Mouse (Mus musculus): ENCODE data around the gene Fgb. TPM values are rescaled to one million over a fixed set of nuclear protein-coding genes. Genes with fewer than 3 reads are reported as not detected.

Fgb gene
- 10.5 and 13.7 TPM in 2 replicates for polyA plus RNA-seq (2015; fragmentation: Nextera tagmentation; extraction: Ambion mirVana)

DNA sequence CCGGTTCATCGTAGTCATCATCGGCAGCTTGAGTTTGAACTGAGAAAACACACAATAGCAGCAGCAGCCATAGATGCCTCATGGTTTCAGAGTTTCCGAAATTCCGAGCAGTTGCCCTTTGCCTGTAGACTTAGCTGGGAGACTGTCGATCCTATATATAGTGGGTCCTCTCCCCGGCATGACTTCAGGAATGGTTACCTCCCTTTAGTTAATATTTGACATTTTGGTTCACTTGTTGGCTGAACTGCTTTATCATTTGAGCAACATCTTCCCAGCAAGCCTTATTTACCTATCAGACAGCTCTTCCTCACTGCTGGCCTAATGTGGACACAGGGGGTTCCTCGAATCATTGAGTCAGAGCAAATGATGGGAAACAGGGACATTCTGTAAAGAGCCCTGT lies at the start of gene Fgb:
Fgb (minus strand) TSS at position 184 of the 400 bp plus-strand sequence.
- WGBS: 66% methylated on average over 8 of the region's 8 CpGs
- Histone ChIP-seq H3K36me3 (ENCODE audit: control insufficient read depth, insufficient read depth, low read length) (no peaks in the 10 kb centered on the region), H3K27me3 (replicated peaks; ENCODE audit: control insufficient read depth, insufficient read depth, low read length) (no peaks in the 10 kb centered on the region), H3K9me3 (ENCODE audit: control insufficient read depth, low read length) (no peaks in the 10 kb centered on the region), H3K4me1 (ENCODE audit: control insufficient read depth, insufficient read depth, low read length) (no peaks in the 10 kb centered on the region), H3K27ac (ENCODE audit: low read length) (no peak within 1 kb of the TSS), H3K9ac (ENCODE audit: low read depth, low read length) (no peak within 1 kb of the TSS), H3K4me3 (ENCODE audit: low read length) (no peak within 1 kb of the TSS), H3K4me2 (ENCODE audit: low read depth, low read length) (no peak within 1 kb of the TSS)
- 0 out of 2 replicates have a peak, but pooled peaks have one; percentile 45 for ATAC-seq

- Histone ChIP-seq H3K9ac (ENCODE audit: low read depth, low read length) (no peak overlapping the region), H3K4me2 (ENCODE audit: low read depth, low read length) (peak overlapping the region; percentile 38; the same call in 1 of the 2 replicates), H3K27ac (ENCODE audit: low read length) (no peak overlapping the region), H3K36me3 (ENCODE audit: control insufficient read depth, insufficient read depth, low read length) (no peaks in the 10 kb centered on the region), H3K9me3 (ENCODE audit: control insufficient read depth, low read length) (no peaks in the 10 kb centered on the region), H3K4me1 (ENCODE audit: control insufficient read depth, insufficient read depth, low read length) (no peaks in the 10 kb centered on the region), H3K27me3 (replicated peaks; ENCODE audit: control insufficient read depth, insufficient read depth, low read length) (no peaks in the 10 kb centered on the region), H3K4me3 (ENCODE audit: low read length) (no peak overlapping the region)
- WGBS: 82% methylated on average over 1 of the region's 1 CpGs
- ATAC-seq: no peak
Observed at GRCm38 (mm10) chr3:83099139-83099538, 49.5 kb upstream of the Fgb start.

- WGBS: 9% methylated on average over 14 of the region's 14 CpGs
- peak overlapping the region; percentile 30 for H3K4me3 ChIP-seq (ENCODE audit: low read length)
- no peaks in the 10 kb centered on the region for H3K36me3 ChIP-seq (ENCODE audit: control insufficient read depth, insufficient read depth, low read length)
- peak overlapping the region; percentile 38 for H3K4me2 ChIP-seq (ENCODE audit: low read depth, low read length)
- no peaks in the 10 kb centered on the region for H3K9me3 ChIP-seq (ENCODE audit: control insufficient read depth, low read length)
- H3K27ac ChIP-seq (ENCODE audit: low read length): no peak overlapping the region
- H3K4me1 ChIP-seq (ENCODE audit: control insufficient read depth, insufficient read depth, low read length): no peaks in the 10 kb centered on the region
- no peak overlapping the region for H3K9ac ChIP-seq (ENCODE audit: low read depth, low read length)
- ATAC-seq: no peak
- no peaks in the 10 kb centered on the region for H3K27me3 ChIP-seq (replicated peaks; ENCODE audit: control insufficient read depth, insufficient read depth, low read length)
Observed at GRCm38 (mm10) chr3:83098546-83099034, 48.9 kb upstream of the Fgb start.

DNA sequence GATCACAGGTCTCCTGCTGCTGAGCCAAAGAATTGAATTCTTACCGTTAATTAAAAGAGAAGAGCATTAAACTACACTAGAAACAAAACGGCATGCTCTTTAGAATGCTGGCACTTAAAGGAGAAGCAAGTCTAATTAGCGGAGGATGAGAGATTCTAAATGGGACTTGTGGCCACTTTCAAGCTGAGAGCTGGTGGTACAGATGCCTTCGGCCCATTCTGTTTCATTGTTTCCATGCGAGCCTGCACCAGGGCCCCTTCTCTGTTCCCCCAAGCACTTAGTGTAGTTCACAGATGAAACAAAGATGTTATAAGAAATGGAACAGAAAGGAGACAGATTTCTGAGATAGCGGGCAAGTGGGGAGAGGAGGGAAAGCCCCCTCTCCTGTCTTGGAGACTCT lies 47.9 kb upstream of the Fgb start:
- no peak overlapping the region for H3K4me3 ChIP-seq (ENCODE audit: low read length)
- no peaks in the 10 kb centered on the region for H3K36me3 ChIP-seq (ENCODE audit: control insufficient read depth, insufficient read depth, low read length)
- H3K27me3 ChIP-seq (replicated peaks; ENCODE audit: control insufficient read depth, insufficient read depth, low read length): no peaks in the 10 kb centered on the region
- no peak overlapping the region for H3K9ac ChIP-seq (ENCODE audit: low read depth, low read length)
- no peak for ATAC-seq
- H3K9me3 ChIP-seq (ENCODE audit: control insufficient read depth, low read length): no peaks in the 10 kb centered on the region
- no peaks in the 10 kb centered on the region for H3K4me1 ChIP-seq (ENCODE audit: control insufficient read depth, insufficient read depth, low read length)
- H3K27ac ChIP-seq (ENCODE audit: low read length): no peak overlapping the region
- 78% methylated on average over 6 of the region's 6 CpGs for WGBS
- no peak overlapping the region for H3K4me2 ChIP-seq (ENCODE audit: low read depth, low read length)

DNA sequence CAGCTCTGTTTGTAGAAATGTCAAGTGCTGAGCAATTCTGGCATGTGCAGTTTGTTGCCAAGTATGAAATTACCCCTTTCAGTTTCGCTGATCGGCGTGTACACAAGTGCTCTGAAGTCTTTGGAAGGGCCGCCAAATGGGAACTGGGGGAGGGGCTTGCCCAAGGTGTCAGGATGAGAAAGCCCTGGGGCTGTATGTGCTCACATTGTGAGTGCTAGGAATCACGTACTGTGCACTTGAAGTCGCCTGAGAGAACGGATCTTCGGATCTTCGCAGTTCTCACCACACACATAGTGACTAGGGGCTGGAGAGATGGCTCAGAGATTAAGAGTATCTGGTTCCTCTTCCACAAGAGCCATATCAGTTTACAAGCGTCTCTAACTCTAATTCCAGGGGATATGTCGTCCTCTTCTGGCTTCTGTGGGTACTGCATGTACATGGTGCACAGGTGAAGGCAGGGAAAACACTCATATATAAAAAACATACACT lies 30.9 kb upstream of the Fgb start:
- ATAC-seq: peak; percentile 80
- H3K36me3 ChIP-seq (ENCODE audit: control insufficient read depth, insufficient read depth, low read length): no peaks in the 10 kb centered on the region
- no peaks in the 10 kb centered on the region for H3K9me3 ChIP-seq (ENCODE audit: control insufficient read depth, low read length)
- H3K4me3 ChIP-seq (ENCODE audit: low read length): peak overlapping the region; percentile 47
- no peak overlapping the region for H3K27ac ChIP-seq (ENCODE audit: low read length)
- no peaks in the 10 kb centered on the region for H3K4me1 ChIP-seq (ENCODE audit: control insufficient read depth, insufficient read depth, low read length)
- WGBS: 3% methylated on average over 11 of the region's 11 CpGs
- H3K4me2 ChIP-seq (ENCODE audit: low read depth, low read length): peak overlapping the region; percentile 76
- no peaks in the 10 kb centered on the region for H3K27me3 ChIP-seq (replicated peaks; ENCODE audit: control insufficient read depth, insufficient read depth, low read length)
- peak overlapping the region; percentile 48; the same call in 1 of the 2 replicates for H3K9ac ChIP-seq (ENCODE audit: low read depth, low read length)

- no peak for ATAC-seq
- no peak overlapping the region for H3K27ac ChIP-seq (ENCODE audit: low read length)
- no peak overlapping the region for H3K4me3 ChIP-seq (ENCODE audit: low read length)
- no peak overlapping the region for H3K4me2 ChIP-seq (ENCODE audit: low read depth, low read length)
- H3K9ac ChIP-seq (ENCODE audit: low read depth, low read length): no peak overlapping the region
- no peaks in the 10 kb centered on the region for H3K27me3 ChIP-seq (replicated peaks; ENCODE audit: control insufficient read depth, insufficient read depth, low read length)
- H3K4me1 ChIP-seq (ENCODE audit: control insufficient read depth, insufficient read depth, low read length): no peaks in the 10 kb centered on the region
- H3K9me3 ChIP-seq (ENCODE audit: control insufficient read depth, low read length): no peaks in the 10 kb centered on the region
- H3K36me3 ChIP-seq (ENCODE audit: control insufficient read depth, insufficient read depth, low read length): 0 out of 2 replicates have a peak, but pooled peaks cover 5% of the 10 kb centered on the region
- 43% methylated on average over 2 of the region's 3 CpGs for WGBS
Observed at GRCm38 (mm10) chr3:83076563-83076962, 26.9 kb upstream of the Fgb start.

GRCm38 (mm10) chr3:83070231-83070630 lies 20.6 kb upstream of the Fgb start:
- no peak overlapping the region for H3K4me3 ChIP-seq (ENCODE audit: low read length)
- peaks cover 18% of the 10 kb centered on the region for H3K36me3 ChIP-seq (ENCODE audit: control insufficient read depth, insufficient read depth, low read length)
- H3K27me3 ChIP-seq (replicated peaks; ENCODE audit: control insufficient read depth, insufficient read depth, low read length): no peaks in the 10 kb centered on the region
- H3K4me1 ChIP-seq (ENCODE audit: control insufficient read depth, insufficient read depth, low read length): no peaks in the 10 kb centered on the region
- 77% methylated on average over 4 of the region's 4 CpGs for WGBS
- no peak overlapping the region for H3K27ac ChIP-seq (ENCODE audit: low read length)
- no peak for ATAC-seq
- H3K9ac ChIP-seq (ENCODE audit: low read depth, low read length): no peak overlapping the region
- H3K4me2 ChIP-seq (ENCODE audit: low read depth, low read length): no peak overlapping the region
- no peaks in the 10 kb centered on the region for H3K9me3 ChIP-seq (ENCODE audit: control insufficient read depth, low read length)

GRCm38 (mm10) chr3:83068869-83069268 lies 19.2 kb upstream of the Fgb start:
- H3K36me3 ChIP-seq (ENCODE audit: control insufficient read depth, insufficient read depth, low read length): peaks cover 18% of the 10 kb centered on the region

GRCm38 (mm10) chr3:83067920-83068319 lies 18.3 kb upstream of the Fgb start:
- Histone ChIP-seq H3K36me3 (ENCODE audit: control insufficient read depth, insufficient read depth, low read length) (peaks cover 22% of the 10 kb centered on the region), H3K27me3 (replicated peaks; ENCODE audit: control insufficient read depth, insufficient read depth, low read length) (no peaks in the 10 kb centered on the region), H3K27ac (ENCODE audit: low read length) (no peak overlapping the region), H3K4me1 (ENCODE audit: control insufficient read depth, insufficient read depth, low read length) (no peaks in the 10 kb centered on the region), H3K9ac (ENCODE audit: low read depth, low read length) (no peak overlapping the region), H3K4me2 (ENCODE audit: low read depth, low read length) (no peak overlapping the region), H3K4me3 (ENCODE audit: low read length) (no peak overlapping the region), H3K9me3 (ENCODE audit: control insufficient read depth, low read length) (no peaks in the 10 kb centered on the region)
- WGBS: 80% methylated on average over 9 of the region's 9 CpGs
- ATAC-seq: no peak

More at GRCm38 (mm10) chr3:83068869-83069268, 19.2 kb upstream of the Fgb start:
- H3K9me3 ChIP-seq (ENCODE audit: control insufficient read depth, low read length): no peaks in the 10 kb centered on the region
- ATAC-seq: no peak
- H3K4me1 ChIP-seq (ENCODE audit: control insufficient read depth, insufficient read depth, low read length): no peaks in the 10 kb centered on the region
- H3K27ac ChIP-seq (ENCODE audit: low read length): no peak overlapping the region
- H3K9ac ChIP-seq (ENCODE audit: low read depth, low read length): no peak overlapping the region
- H3K27me3 ChIP-seq (replicated peaks; ENCODE audit: control insufficient read depth, insufficient read depth, low read length): no peaks in the 10 kb centered on the region
- WGBS: 94% methylated on average over 13 of the region's 13 CpGs
- no peak overlapping the region for H3K4me3 ChIP-seq (ENCODE audit: low read length)
- no peak overlapping the region for H3K4me2 ChIP-seq (ENCODE audit: low read depth, low read length)

GRCm38 (mm10) chr3:83057046-83057445 lies 7.4 kb upstream of the Fgb start:
- ATAC-seq: no peak
- H3K27ac ChIP-seq (ENCODE audit: low read length): no peak overlapping the region
- peaks cover 11% of the 10 kb centered on the region; the same call in 1 of the 2 replicates for H3K36me3 ChIP-seq (ENCODE audit: control insufficient read depth, insufficient read depth, low read length)
- H3K4me1 ChIP-seq (ENCODE audit: control insufficient read depth, insufficient read depth, low read length): peaks cover 8% of the 10 kb centered on the region; the same call in 1 of the 2 replicates
- H3K27me3 ChIP-seq (replicated peaks; ENCODE audit: control insufficient read depth, insufficient read depth, low read length): no peaks in the 10 kb centered on the region
- H3K9me3 ChIP-seq (ENCODE audit: control insufficient read depth, low read length): no peaks in the 10 kb centered on the region
- no peak overlapping the region for H3K9ac ChIP-seq (ENCODE audit: low read depth, low read length)
- no peak overlapping the region for H3K4me3 ChIP-seq (ENCODE audit: low read length)
- H3K4me2 ChIP-seq (ENCODE audit: low read depth, low read length): no peak overlapping the region
- 97% methylated on average over 2 of the region's 2 CpGs for WGBS

All from intestine, embryonic 16.5 days (tissue).